Mouse (Mus musculus): ENCODE measurements around the gene Zfp691.
A peak's percentile ranks its signal among the peaks of the same experiment; 100 is the strongest.

Gene Zfp691

DNA sequence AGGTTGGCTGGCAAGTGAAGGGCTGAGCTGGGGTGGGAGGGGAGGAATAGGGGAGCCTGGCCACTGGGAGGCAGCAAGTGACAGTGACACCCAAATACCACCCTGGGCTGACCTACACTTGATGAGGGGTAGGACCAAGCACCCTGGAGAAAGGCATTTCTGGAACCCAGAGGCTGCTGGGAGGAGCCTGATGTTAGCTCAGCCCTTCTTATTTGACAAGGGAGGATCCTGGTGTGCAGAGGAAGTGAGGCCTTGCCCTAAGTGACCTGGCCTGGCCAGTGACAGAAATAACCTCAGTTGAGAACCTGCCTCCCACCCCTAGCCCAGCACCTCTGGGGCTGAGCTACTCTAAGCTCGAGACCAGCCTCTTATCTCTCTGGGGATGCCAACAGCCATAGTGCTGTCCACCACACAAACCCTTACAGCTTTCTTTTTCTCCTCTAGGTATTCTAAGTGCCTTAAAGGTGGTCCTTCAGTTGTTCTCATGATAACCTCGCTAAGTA lies 49.2 kb downstream of the Zfp691 start:
- ATAC-seq (ENCODE audit: low TSS enrichment) = no peak

DNA sequence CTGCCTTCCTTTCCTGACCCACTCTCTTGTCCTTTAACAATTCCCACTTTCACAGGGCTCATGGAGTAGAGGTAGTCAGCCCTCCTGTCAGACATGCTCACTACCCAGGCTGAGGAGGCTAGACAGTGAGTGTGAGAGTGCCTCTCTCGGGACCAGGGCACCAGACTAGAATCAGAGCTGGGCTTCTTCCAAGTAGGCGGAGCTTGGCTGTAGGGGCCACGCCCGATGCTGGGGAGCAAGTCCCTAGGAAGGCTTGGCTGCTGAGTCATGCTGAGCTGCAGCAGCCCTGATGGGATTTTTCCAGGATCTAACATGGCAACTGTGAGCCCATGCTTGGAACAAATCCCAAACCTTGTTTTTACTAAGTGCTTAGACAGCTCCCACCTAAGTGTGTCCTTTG lies 52.7 kb downstream of the Zfp691 start:
- peak; percentile 56 for ATAC-seq (ENCODE audit: low TSS enrichment)

DNA sequence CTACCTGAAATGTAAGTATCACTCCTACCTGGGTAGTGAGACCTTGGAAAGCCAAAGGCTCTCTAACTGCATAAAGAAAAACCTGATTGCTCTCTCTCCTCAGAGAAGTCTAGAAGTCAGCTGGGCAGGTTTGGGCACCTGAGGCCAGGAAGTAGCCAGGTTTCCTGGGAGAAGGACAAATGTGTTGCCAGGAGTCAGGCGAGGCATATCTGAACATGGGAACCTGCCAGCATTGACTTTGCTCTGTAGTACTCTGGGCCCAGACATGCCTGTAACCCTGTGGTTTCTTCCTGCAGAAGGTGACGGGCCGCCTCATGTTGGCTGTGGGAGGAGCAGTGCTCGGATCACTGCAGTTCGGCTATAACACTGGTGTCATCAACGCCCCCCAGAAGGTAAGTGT lies 53.9 kb downstream of the Zfp691 start:
- ATAC-seq (ENCODE audit: low TSS enrichment) = no peak

All from frontal cortex, adult (tissue).